Mouse (Mus musculus): Measurements from ENCODE around the gene Cryl1. TPM values are rescaled to one million over a fixed set of nuclear protein-coding genes. Genes with fewer than 3 reads are reported as not detected.

Cryl1 gene
- polyA plus RNA-seq, 1 experiment from 2014 or later, result 6.9 TPM

GRCm38 (mm10) chr14:57344781-57345492 lies 53.4 kb downstream of the Cryl1 start:
- Histone ChIP-seq H3K4me1 (replicated peaks) (peaks cover 27% of the 10 kb centered on the region), H3K4me3 (replicated peaks) (peak overlapping the region; percentile 44), H3K9ac (no peak overlapping the region), H3K27me3 (no peaks in the 10 kb centered on the region), H3K36me3 (replicated peaks) (no peaks in the 10 kb centered on the region), H3K4me2 (peak overlapping the region; percentile 58), H3K9me3 (replicated peaks) (no peaks in the 10 kb centered on the region), H3K27ac (replicated peaks) (peak overlapping the region; percentile 38; the same call in 1 of the 2 replicates)
- 35% methylated on average over 25 of the region's 25 CpGs for WGBS (ENCODE audit: insufficient replicate concordance)
- peak; percentile 40; the same call in 1 of the 2 replicates for ATAC-seq (ENCODE audit: insufficient read depth)

GRCm38 (mm10) chr14:57343057-57343750 lies 55.1 kb downstream of the Cryl1 start:
- H3K4me3 ChIP-seq (replicated peaks), result no peak overlapping the region
- H3K27me3 ChIP-seq, result no peaks in the 10 kb centered on the region
- H3K36me3 ChIP-seq (replicated peaks), result no peaks in the 10 kb centered on the region
- H3K9me3 ChIP-seq (replicated peaks), result no peaks in the 10 kb centered on the region
- WGBS (ENCODE audit: insufficient replicate concordance), result 56% methylated on average over 15 of the region's 15 CpGs
- H3K4me2 ChIP-seq, result no peak overlapping the region
- no peak overlapping the region for H3K27ac ChIP-seq (replicated peaks)
- no peak for ATAC-seq (ENCODE audit: insufficient read depth)
- H3K4me1 ChIP-seq (replicated peaks), result peaks cover 19% of the 10 kb centered on the region
- no peak overlapping the region for H3K9ac ChIP-seq

GRCm38 (mm10) chr14:57342316-57343055 lies 55.8 kb downstream of the Cryl1 start:
- H3K4me1 ChIP-seq (replicated peaks), result peaks cover 19% of the 10 kb centered on the region
- 62% methylated on average over 6 of the region's 6 CpGs for WGBS (ENCODE audit: insufficient replicate concordance)
- no peak overlapping the region for H3K4me2 ChIP-seq
- no peak overlapping the region for H3K4me3 ChIP-seq (replicated peaks)
- ATAC-seq (ENCODE audit: insufficient read depth), result no peak
- no peaks in the 10 kb centered on the region for H3K36me3 ChIP-seq (replicated peaks)
- no peak overlapping the region for H3K9ac ChIP-seq
- H3K27ac ChIP-seq (replicated peaks), result no peak overlapping the region
- H3K27me3 ChIP-seq, result no peaks in the 10 kb centered on the region
- H3K9me3 ChIP-seq (replicated peaks), result no peaks in the 10 kb centered on the region

- ATAC-seq (ENCODE audit: insufficient read depth), result no peak
- WGBS (ENCODE audit: insufficient replicate concordance), result 58% methylated on average over 6 of the region's 6 CpGs
- Histone ChIP-seq H3K9me3 (replicated peaks) (no peaks in the 10 kb centered on the region), H3K4me1 (replicated peaks) (peaks cover 4% of the 10 kb centered on the region; the same call in 1 of the 2 replicates), H3K27me3 (no peaks in the 10 kb centered on the region), H3K36me3 (replicated peaks) (no peaks in the 10 kb centered on the region), H3K27ac (replicated peaks) (no peak overlapping the region), H3K4me3 (replicated peaks) (no peak overlapping the region), H3K9ac (no peak overlapping the region), H3K4me2 (no peak overlapping the region)
Measured at GRCm38 (mm10) chr14:57338666-57339065, 59.7 kb downstream of the Cryl1 start.

GRCm38 (mm10) chr14:57334833-57335232 lies 63.5 kb downstream of the Cryl1 start:
- Histone ChIP-seq H3K36me3 (replicated peaks) (no peaks in the 10 kb centered on the region), H3K4me2 (no peak overlapping the region), H3K9me3 (replicated peaks) (no peaks in the 10 kb centered on the region), H3K27me3 (no peaks in the 10 kb centered on the region), H3K9ac (no peak overlapping the region), H3K4me3 (replicated peaks) (no peak overlapping the region), H3K4me1 (replicated peaks) (no peaks in the 10 kb centered on the region), H3K27ac (replicated peaks) (no peak overlapping the region)
- WGBS (ENCODE audit: insufficient replicate concordance), result 64% methylated on average over 6 of the region's 6 CpGs
- no peak for ATAC-seq (ENCODE audit: insufficient read depth)

GRCm38 (mm10) chr14:57332503-57332902 lies 65.8 kb downstream of the Cryl1 start:
- Histone ChIP-seq H3K27me3 (no peaks in the 10 kb centered on the region), H3K36me3 (replicated peaks) (no peaks in the 10 kb centered on the region), H3K27ac (replicated peaks) (no peak overlapping the region), H3K9me3 (replicated peaks) (no peaks in the 10 kb centered on the region), H3K4me3 (replicated peaks) (no peak overlapping the region), H3K4me2 (no peak overlapping the region), H3K4me1 (replicated peaks) (no peaks in the 10 kb centered on the region), H3K9ac (no peak overlapping the region)
- 57% methylated on average over 8 of the region's 8 CpGs for WGBS (ENCODE audit: insufficient replicate concordance)
- no peak for ATAC-seq (ENCODE audit: insufficient read depth)

- Histone ChIP-seq H3K9me3 (replicated peaks) (no peaks in the 10 kb centered on the region), H3K27ac (replicated peaks) (no peak overlapping the region), H3K36me3 (replicated peaks) (no peaks in the 10 kb centered on the region), H3K27me3 (no peaks in the 10 kb centered on the region), H3K9ac (no peak overlapping the region), H3K4me3 (replicated peaks) (no peak overlapping the region), H3K4me1 (replicated peaks) (no peaks in the 10 kb centered on the region), H3K4me2 (no peak overlapping the region)
- no peak for ATAC-seq (ENCODE audit: insufficient read depth)
- WGBS (ENCODE audit: insufficient replicate concordance), result 73% methylated on average over 10 of the region's 10 CpGs
Measured at GRCm38 (mm10) chr14:57331097-57331496, 67.2 kb downstream of the Cryl1 start.

- no peak overlapping the region for H3K4me2 ChIP-seq
- no peaks in the 10 kb centered on the region for H3K4me1 ChIP-seq (replicated peaks)
- H3K27ac ChIP-seq (replicated peaks), result no peak overlapping the region
- H3K27me3 ChIP-seq, result no peaks in the 10 kb centered on the region
- H3K9me3 ChIP-seq (replicated peaks), result no peaks in the 10 kb centered on the region
- H3K9ac ChIP-seq, result no peak overlapping the region
- no peaks in the 10 kb centered on the region for H3K36me3 ChIP-seq (replicated peaks)
- H3K4me3 ChIP-seq (replicated peaks), result no peak overlapping the region
- no peak for ATAC-seq (ENCODE audit: insufficient read depth)
- 78% methylated on average over 15 of the region's 15 CpGs for WGBS (ENCODE audit: insufficient replicate concordance)
Measured at GRCm38 (mm10) chr14:57329600-57329999, 68.7 kb downstream of the Cryl1 start.

GRCm38 (mm10) chr14:57326771-57327170 lies 71.6 kb downstream of the Cryl1 start:
- WGBS (ENCODE audit: insufficient replicate concordance), result 84% methylated on average over 6 of the region's 6 CpGs
- ATAC-seq (ENCODE audit: insufficient read depth), result no peak

GRCm38 (mm10) chr14:57318812-57319211 lies 79.5 kb downstream of the Cryl1 start:
- Histone ChIP-seq H3K27ac (replicated peaks) (no peak overlapping the region), H3K4me1 (replicated peaks) (no peaks in the 10 kb centered on the region), H3K9me3 (replicated peaks) (no peaks in the 10 kb centered on the region), H3K4me3 (replicated peaks) (no peak overlapping the region), H3K27me3 (no peaks in the 10 kb centered on the region), H3K9ac (no peak overlapping the region), H3K36me3 (replicated peaks) (no peaks in the 10 kb centered on the region), H3K4me2 (no peak overlapping the region)
- WGBS (ENCODE audit: insufficient replicate concordance), result 69% methylated on average over 1 of the region's 1 CpGs
- no peak for ATAC-seq (ENCODE audit: insufficient read depth)

More at GRCm38 (mm10) chr14:57326771-57327170, 71.6 kb downstream of the Cryl1 start:
- no peaks in the 10 kb centered on the region for H3K9me3 ChIP-seq (replicated peaks)
- no peaks in the 10 kb centered on the region for H3K27me3 ChIP-seq
- H3K27ac ChIP-seq (replicated peaks), result no peak overlapping the region
- H3K4me2 ChIP-seq, result no peak overlapping the region
- H3K36me3 ChIP-seq (replicated peaks), result no peaks in the 10 kb centered on the region
- no peaks in the 10 kb centered on the region for H3K4me1 ChIP-seq (replicated peaks)
- H3K4me3 ChIP-seq (replicated peaks), result no peak overlapping the region
- H3K9ac ChIP-seq, result no peak overlapping the region

Data from liver, embryonic 15.5 days (tissue).